Mouse (Mus musculus) heart, embryonic 16.5 days (tissue): ENCODE measurements around the gene Mdk. TPM values are rescaled to one million over a fixed set of nuclear protein-coding genes. Genes with fewer than 3 reads are reported as not detected.

ENCODE experiments used
- ATAC-seq: fragments of 200-750 bp; cut with Nextera tagmentation; replicated peaks from 2 replicates; pipeline ENCODE4 v1.8.0; 2017; ENCODE audit warnings: moderate number of reproducible peaks; ENCODE audit not compliant: insufficient read depth, low FRiP score; ENCODE audit errors: extremely low read depth
- H3K27ac ChIP-seq: fragments of 300-500 bp; sonication (generic); 2 replicates; pipeline ENCODE4 v1.5.1; 2014; ENCODE audit warnings: mild to moderate bottlenecking, low read length, control low read depth, moderate library complexity
- H3K27me3 ChIP-seq: fragments of 300-500 bp; sonication (generic); 2 replicates; pipeline ENCODE4 v1.6.1; 2014; ENCODE audit warnings: low read length, mixed read lengths; ENCODE audit not compliant: control insufficient read depth, insufficient read depth
- H3K36me3 ChIP-seq: fragments of 300-500 bp; sonication (generic); 2 replicates; pipeline ENCODE4 v1.6.1; 2014; ENCODE audit not compliant: control insufficient read depth, insufficient read depth
- H3K4me1 ChIP-seq: fragments of 300-500 bp; sonication (generic); 2 replicates; pipeline ENCODE4 v1.6.1; 2014; ENCODE audit warnings: low read length, mixed read lengths; ENCODE audit not compliant: control insufficient read depth, insufficient read depth
- H3K4me2 ChIP-seq: fragments of 300-500 bp; sonication (generic); 2 replicates; pipeline ENCODE4 v1.6.1; 2014; ENCODE audit warnings: low read depth, mild to moderate bottlenecking, control low read depth, low read length
- H3K4me3 ChIP-seq: fragments of 300-500 bp; sonication (generic); 2 replicates; pipeline ENCODE4 v1.5.1; 2014; ENCODE audit warnings: mild to moderate bottlenecking, control low read depth, low read length
- H3K9ac ChIP-seq: fragments of 300-500 bp; sonication (generic); 2 replicates; pipeline ENCODE4 v1.6.1; 2014; ENCODE audit warnings: low read length, control low read depth
- H3K9me3 ChIP-seq: fragments of 300-500 bp; sonication (generic); replicated peaks from 2 replicates; pipeline ENCODE4 v1.6.1; 2016; ENCODE audit warnings: low read length; ENCODE audit not compliant: control insufficient read depth
- WGBS: fragments of 180-500 bp; shearing (Covaris S2); extraction: QIAGEN DNeasy Blood & Tissue Kit; methylation state at CpG from one replicate; pipeline ENCODE4 v1.1.7; 2014; 5-methylcytosine and 5-hydroxymethylcytosine counted together
- polyA plus RNA-seq: library from polyadenylated mRNA; unstranded; fragments of >200 nt; fragmentation: Nextera tagmentation; extraction: Ambion mirVana; gene quantifications from 2 replicates; pipeline ENCODE4 v1.2.1, GENCODE M21; 2015

Mdk gene
- polyA plus RNA-seq, 1 experiment from 2014 or later = 211 TPM

- Histone ChIP-seq H3K9me3 (no peaks in the 10 kb centered on the region), H3K4me3 (no peak overlapping the region), H3K36me3 (no peaks in the 10 kb centered on the region), H3K27ac (no peak overlapping the region), H3K4me1 (peaks cover 68% of the 10 kb centered on the region), H3K4me2 (no peak overlapping the region), H3K27me3 (no peaks in the 10 kb centered on the region), H3K9ac (no peak overlapping the region)
- no peak for ATAC-seq
- WGBS = 93% methylated on average over 5 of the region's 5 CpGs
These were observed 28.4 kb upstream of the Mdk start for GRCm38 (mm10) chr2:91960459-91960858.

GRCm38 (mm10) chr2:91959544-91960410 lies 27.7 kb upstream of the Mdk start:
- Histone ChIP-seq H3K9ac (peak overlapping the region; percentile 8; the same call in 1 of the 2 replicates), H3K27ac (no peak overlapping the region), H3K36me3 (no peaks in the 10 kb centered on the region), H3K9me3 (no peaks in the 10 kb centered on the region), H3K4me1 (peaks cover 73% of the 10 kb centered on the region), H3K4me2 (no peak overlapping the region), H3K4me3 (no peak overlapping the region), H3K27me3 (no peaks in the 10 kb centered on the region)
- ATAC-seq = no peak
- WGBS = 78% methylated on average over 11 of the region's 11 CpGs

DNA sequence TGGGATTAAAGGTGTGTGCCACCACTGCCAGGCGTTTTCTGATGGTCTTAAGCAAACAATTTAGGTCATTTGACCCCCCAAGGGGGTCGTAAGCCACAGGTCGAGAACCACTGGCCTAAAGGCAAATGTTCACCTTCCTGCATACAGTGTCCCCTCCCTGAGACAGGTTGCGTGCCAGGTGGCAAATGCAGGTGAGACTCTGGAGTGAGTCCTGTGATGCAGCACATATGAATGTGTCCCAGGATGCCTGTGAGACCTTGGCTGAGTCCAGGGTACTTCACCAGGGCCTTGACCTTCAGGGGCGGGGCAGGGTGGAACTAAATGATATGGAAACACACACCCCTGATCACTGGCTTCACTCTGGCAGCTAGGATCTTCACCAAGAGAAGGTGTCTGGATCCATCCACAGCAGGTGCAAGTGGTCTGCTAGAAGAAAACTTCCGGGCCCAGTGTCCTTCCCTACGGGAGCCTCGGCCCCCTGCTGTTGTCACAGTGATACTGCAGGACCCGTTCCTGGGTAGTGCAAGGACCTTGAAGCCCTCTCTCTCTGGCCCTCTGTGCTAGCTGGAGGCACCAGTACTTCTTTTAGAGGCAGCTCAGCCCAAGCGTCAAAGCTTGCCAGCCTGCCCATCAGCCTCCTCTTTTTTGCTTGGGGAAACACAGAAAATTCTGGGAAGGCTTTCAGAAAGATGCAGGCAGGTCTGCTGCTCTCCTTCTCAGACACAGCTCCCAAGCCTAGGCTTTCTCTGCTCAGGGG lies 26.8 kb upstream of the Mdk start:
- no peak for ATAC-seq
- 42% methylated on average over 10 of the region's 10 CpGs for WGBS

GRCm38 (mm10) chr2:91958049-91958448 lies 26.0 kb upstream of the Mdk start:
- no peak overlapping the region for H3K4me3 ChIP-seq
- 69% methylated on average over 8 of the region's 8 CpGs for WGBS
- no peak for ATAC-seq
- H3K36me3 ChIP-seq = no peaks in the 10 kb centered on the region
- no peak overlapping the region for H3K4me2 ChIP-seq
- H3K27ac ChIP-seq = peak overlapping the region; percentile 81
- H3K9me3 ChIP-seq = no peaks in the 10 kb centered on the region
- H3K27me3 ChIP-seq = no peaks in the 10 kb centered on the region
- H3K4me1 ChIP-seq = peaks cover 83% of the 10 kb centered on the region
- H3K9ac ChIP-seq = peak overlapping the region; percentile 38; the same call in 1 of the 2 replicates

More for the DNA sequence above, 26.8 kb upstream of the Mdk start:
- peaks cover 76% of the 10 kb centered on the region for H3K4me1 ChIP-seq
- H3K4me2 ChIP-seq = no peak overlapping the region
- 0 out of 2 replicates have a peak overlapping the region, but pooled peaks have one; percentile 44 for H3K27ac ChIP-seq
- H3K36me3 ChIP-seq = no peaks in the 10 kb centered on the region
- peak overlapping the region; percentile 23; the same call in 1 of the 2 replicates for H3K9ac ChIP-seq
- no peak overlapping the region for H3K4me3 ChIP-seq
- no peaks in the 10 kb centered on the region for H3K27me3 ChIP-seq
- H3K9me3 ChIP-seq = no peaks in the 10 kb centered on the region

GRCm38 (mm10) chr2:91957096-91957495 lies 25.0 kb upstream of the Mdk start:
- Histone ChIP-seq H3K4me2 (peak overlapping the region; percentile 40), H3K27me3 (no peaks in the 10 kb centered on the region), H3K9ac (peak overlapping the region; percentile 43; the same call in 1 of the 2 replicates), H3K4me1 (peaks cover 76% of the 10 kb centered on the region), H3K4me3 (0 out of 2 replicates have a peak overlapping the region, but pooled peaks have one; percentile 4), H3K27ac (peak overlapping the region; percentile 81), H3K9me3 (no peaks in the 10 kb centered on the region), H3K36me3 (no peaks in the 10 kb centered on the region)
- ATAC-seq = peak; percentile 81
- 10% methylated on average over 4 of the region's 4 CpGs for WGBS

DNA sequence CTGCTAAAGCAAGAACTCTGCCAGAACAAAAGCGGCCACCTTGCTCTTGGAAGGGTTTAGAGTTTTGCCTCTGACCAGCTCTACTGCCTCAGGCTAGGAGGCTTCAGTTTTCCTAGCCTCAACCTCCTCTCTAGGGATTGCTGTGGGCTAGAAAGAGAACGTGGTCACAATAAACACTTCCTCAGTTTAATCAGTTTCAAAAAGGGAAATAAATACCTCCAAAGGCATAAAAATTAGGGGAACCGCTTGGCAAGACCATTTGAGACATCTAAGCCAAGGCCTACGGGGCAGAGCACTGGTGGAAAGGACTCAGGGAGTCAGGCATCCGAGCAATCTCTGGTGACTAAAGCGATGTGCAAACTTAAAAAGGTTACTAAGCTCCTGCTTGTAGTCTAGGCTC lies 23.8 kb upstream of the Mdk start:
- no peaks in the 10 kb centered on the region for H3K36me3 ChIP-seq
- no peak for ATAC-seq
- WGBS = 82% methylated on average over 6 of the region's 6 CpGs
- H3K9me3 ChIP-seq = no peaks in the 10 kb centered on the region
- H3K9ac ChIP-seq = peak overlapping the region; percentile 20
- no peaks in the 10 kb centered on the region for H3K27me3 ChIP-seq
- peaks cover 71% of the 10 kb centered on the region for H3K4me1 ChIP-seq
- no peak overlapping the region; the same call in 1 of the 2 replicates for H3K27ac ChIP-seq
- no peak overlapping the region for H3K4me3 ChIP-seq
- H3K4me2 ChIP-seq = no peak overlapping the region

DNA sequence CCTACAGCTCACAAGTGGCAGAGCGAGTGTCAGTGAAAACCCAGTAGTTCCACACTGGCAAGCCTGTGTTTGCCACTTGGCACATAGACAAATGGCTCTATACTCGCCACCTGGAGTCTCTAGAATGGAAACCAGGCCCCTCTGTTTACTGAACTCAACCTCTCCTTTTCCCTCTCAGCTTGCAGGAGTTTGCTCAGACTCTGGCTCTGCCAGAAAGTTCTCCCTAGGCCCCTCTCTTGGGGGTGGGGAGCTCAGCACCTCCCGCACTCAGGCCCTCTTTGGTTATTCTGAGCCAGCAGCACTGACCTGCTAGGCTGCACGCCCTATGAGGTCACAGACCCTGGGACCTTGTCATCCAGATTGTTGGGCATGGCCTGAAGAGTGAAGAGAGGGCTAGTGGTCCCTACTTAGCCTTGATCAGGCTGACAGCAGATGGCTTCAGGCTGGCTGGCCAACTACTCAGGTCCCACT lies 23.1 kb upstream of the Mdk start:
- no peak overlapping the region for H3K4me2 ChIP-seq
- peak overlapping the region; percentile 55; the same call in 1 of the 2 replicates for H3K27ac ChIP-seq
- H3K9ac ChIP-seq = no peak overlapping the region
- no peak overlapping the region for H3K4me3 ChIP-seq
- no peaks in the 10 kb centered on the region for H3K36me3 ChIP-seq
- no peak for ATAC-seq
- no peaks in the 10 kb centered on the region for H3K27me3 ChIP-seq
- H3K9me3 ChIP-seq = no peaks in the 10 kb centered on the region
- 71% methylated on average over 4 of the region's 4 CpGs for WGBS
- H3K4me1 ChIP-seq = peaks cover 73% of the 10 kb centered on the region

DNA sequence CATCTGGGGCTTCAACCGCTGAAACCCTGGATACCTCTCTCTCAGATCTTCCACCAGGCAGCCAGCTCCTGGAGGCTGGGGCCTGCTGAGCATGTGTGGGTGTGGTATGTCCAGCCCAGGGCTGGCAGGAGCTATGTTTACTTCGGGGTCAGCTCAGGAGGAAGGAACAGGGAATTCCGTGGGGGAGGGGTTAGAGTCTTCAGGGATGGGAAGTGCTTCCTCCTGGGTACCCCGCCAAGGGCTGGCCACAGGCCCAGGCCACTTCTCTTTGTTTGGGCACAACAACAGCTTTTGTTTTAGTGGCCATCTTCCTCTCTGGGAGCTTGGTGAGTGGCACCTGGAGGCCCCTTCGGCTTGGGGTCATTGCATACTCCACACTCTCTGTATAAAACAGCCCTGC lies 21.7 kb upstream of the Mdk start:
- Histone ChIP-seq H3K27ac (peak overlapping the region; percentile 87), H3K9me3 (no peaks in the 10 kb centered on the region), H3K4me1 (peaks cover 74% of the 10 kb centered on the region), H3K9ac (peak overlapping the region; percentile 30), H3K4me3 (no peak overlapping the region), H3K36me3 (no peaks in the 10 kb centered on the region), H3K4me2 (peak overlapping the region; percentile 7), H3K27me3 (no peaks in the 10 kb centered on the region)
- ATAC-seq = peak; percentile 29
- WGBS = 9% methylated on average over 5 of the region's 5 CpGs
